Mouse (Mus musculus) cortical plate, adult 2 months (tissue): Measurements from ENCODE around the gene Matk.

ENCODE experiments used
- CTCF ChIP-seq: fragments of 200-500 bp; IDR thresholded peaks from 2 replicates; pipeline ENCODE4 v1.5.1; 2011; ENCODE audit warnings: mild to moderate bottlenecking, control low read depth, low read length; ENCODE audit not compliant: insufficient read depth; ENCODE audit errors: extremely low read depth
- POLR2A ChIP-seq: fragments of 200-500 bp; IDR thresholded peaks from 2 replicates; pipeline ENCODE4 v1.6.1; 2011; ENCODE audit warnings: mild to moderate bottlenecking, low read length, control low read depth; ENCODE audit not compliant: insufficient read depth; ENCODE audit errors: extremely low read depth

DNA sequence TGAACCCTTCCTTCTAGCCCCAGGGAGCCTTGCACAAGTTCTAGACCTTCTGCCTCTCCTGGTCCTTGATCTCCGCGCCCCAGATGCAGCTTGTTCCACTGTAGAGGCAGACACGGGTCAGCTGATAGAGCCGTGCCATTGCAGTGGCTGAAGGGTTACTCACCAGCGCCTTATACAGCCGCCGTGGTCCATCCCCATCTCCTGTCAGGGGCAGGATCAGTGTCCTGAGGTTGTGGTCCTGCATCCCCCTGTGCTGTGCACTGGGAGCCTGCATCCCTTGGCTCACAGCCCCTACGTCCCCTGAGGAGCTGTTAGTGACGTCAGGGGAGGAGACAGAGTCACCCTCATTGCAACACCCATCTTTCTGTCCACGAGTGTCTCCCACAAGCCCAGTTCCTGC, 50.5 kb downstream of the Matk start:
- no peak for TF ChIP-seq CTCF
- TF ChIP-seq POLR2A: no peak
